Mouse (Mus musculus): ENCODE results near the gene Exph5. TPM values are rescaled to one million over a fixed set of nuclear protein-coding genes. Genes with fewer than 3 reads are reported as not detected.
A peak's percentile ranks its signal among the peaks of the same experiment; 100 is the strongest.

The Exph5 gene
- polyA plus RNA-seq, 1 experiment = 1.8 TPM

DNA sequence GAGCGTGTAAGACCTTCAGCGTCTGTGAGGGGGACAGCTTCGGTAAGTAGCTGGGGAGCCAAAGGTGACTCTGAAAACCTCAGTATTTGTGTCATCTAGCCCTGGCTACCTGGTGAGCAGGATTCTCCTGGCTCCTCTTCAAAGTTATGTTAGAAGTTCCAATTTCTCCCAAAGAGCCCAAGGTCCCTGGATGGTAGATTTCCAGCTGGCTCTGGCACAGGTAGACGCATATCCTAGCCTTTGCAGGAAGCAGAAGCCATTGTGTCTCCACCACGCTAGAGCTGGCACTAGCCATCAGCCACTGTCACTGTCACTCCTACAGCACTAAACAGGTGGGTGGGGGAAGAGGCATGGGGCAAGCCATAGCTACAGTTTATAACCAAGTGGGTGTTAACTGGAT lies 51.7 kb downstream of the Exph5 start:
- no peaks in the 10 kb centered on the region for H3K27me3 ChIP-seq (replicated peaks; ENCODE audit: control insufficient read depth, insufficient read depth, low read length)
- peaks cover 3% of the 10 kb centered on the region; the same call in 1 of the 2 replicates for H3K4me1 ChIP-seq (ENCODE audit: control insufficient read depth, insufficient read depth, low read length)
- TF ChIP-seq CTCF (conservative IDR thresholded peaks at IDR 0.05; ENCODE audit: insufficient read depth, insufficient read length, low read depth, low read length) (no peak), POLR2A (IDR thresholded peaks at IDR 0.05; ENCODE audit: low read depth, low read length) (no peak)
- DNase-seq = no peak
- no peaks in the 10 kb centered on the region for H3K36me3 ChIP-seq (ENCODE audit: control insufficient read depth, insufficient read depth, low read length)
- H3K4me3 ChIP-seq (ENCODE audit: insufficient read depth, low read depth, low read length) = no peak overlapping the region
- H3K27ac ChIP-seq (ENCODE audit: insufficient read depth, low read depth, low read length) = no peak overlapping the region
- 87% methylated on average over 5 of the region's 5 CpGs for WGBS

- no peak overlapping the region for H3K4me3 ChIP-seq (ENCODE audit: insufficient read depth, low read depth, low read length)
- DNase-seq = peak; percentile 49
- H3K36me3 ChIP-seq (ENCODE audit: control insufficient read depth, insufficient read depth, low read length) = no peaks in the 10 kb centered on the region
- peaks cover 3% of the 10 kb centered on the region; the same call in 1 of the 2 replicates for H3K4me1 ChIP-seq (ENCODE audit: control insufficient read depth, insufficient read depth, low read length)
- H3K27me3 ChIP-seq (replicated peaks; ENCODE audit: control insufficient read depth, insufficient read depth, low read length) = no peaks in the 10 kb centered on the region
- peak overlapping the region; percentile 29 for H3K27ac ChIP-seq (ENCODE audit: insufficient read depth, low read depth, low read length)
- no peak for TF ChIP-seq POLR2A (IDR thresholded peaks at IDR 0.05; ENCODE audit: low read depth, low read length)
- no peak for TF ChIP-seq CTCF (conservative IDR thresholded peaks at IDR 0.05; ENCODE audit: insufficient read depth, insufficient read length, low read depth, low read length)
- 36% methylated on average over 14 of the region's 14 CpGs for WGBS
Observed at GRCm38 (mm10) chr9:53356219-53357155, 55.0 kb downstream of the Exph5 start.

- no peak for DNase-seq
- H3K27me3 ChIP-seq (replicated peaks; ENCODE audit: control insufficient read depth, insufficient read depth, low read length) = no peaks in the 10 kb centered on the region
- WGBS = 56% methylated on average over 3 of the region's 3 CpGs
- no peak overlapping the region for H3K27ac ChIP-seq (ENCODE audit: insufficient read depth, low read depth, low read length)
- H3K4me3 ChIP-seq (ENCODE audit: insufficient read depth, low read depth, low read length) = no peak overlapping the region
- TF ChIP-seq CTCF (conservative IDR thresholded peaks at IDR 0.05; ENCODE audit: insufficient read depth, insufficient read length, low read depth, low read length) (no peak), POLR2A (IDR thresholded peaks at IDR 0.05; ENCODE audit: low read depth, low read length) (no peak)
- no peaks in the 10 kb centered on the region; the same call in 1 of the 2 replicates for H3K36me3 ChIP-seq (ENCODE audit: control insufficient read depth, insufficient read depth, low read length)
- no peaks in the 10 kb centered on the region for H3K4me1 ChIP-seq (ENCODE audit: control insufficient read depth, insufficient read depth, low read length)
Observed at GRCm38 (mm10) chr9:53371339-53371738, 69.9 kb downstream of the Exph5 start.

GRCm38 (mm10) chr9:53375907-53376306 lies 74.4 kb downstream of the Exph5 start:
- Histone ChIP-seq H3K4me1 (ENCODE audit: control insufficient read depth, insufficient read depth, low read length) (no peaks in the 10 kb centered on the region), H3K36me3 (ENCODE audit: control insufficient read depth, insufficient read depth, low read length) (no peaks in the 10 kb centered on the region), H3K27me3 (replicated peaks; ENCODE audit: control insufficient read depth, insufficient read depth, low read length) (no peaks in the 10 kb centered on the region), H3K4me3 (ENCODE audit: insufficient read depth, low read depth, low read length) (no peak overlapping the region), H3K27ac (ENCODE audit: insufficient read depth, low read depth, low read length) (no peak overlapping the region)
- WGBS = 73% methylated on average over 4 of the region's 4 CpGs
- TF ChIP-seq POLR2A (IDR thresholded peaks at IDR 0.05; ENCODE audit: low read depth, low read length) = no peak
- no peak for TF ChIP-seq CTCF (conservative IDR thresholded peaks at IDR 0.05; ENCODE audit: insufficient read depth, insufficient read length, low read depth, low read length)
- DNase-seq = no peak

DNA sequence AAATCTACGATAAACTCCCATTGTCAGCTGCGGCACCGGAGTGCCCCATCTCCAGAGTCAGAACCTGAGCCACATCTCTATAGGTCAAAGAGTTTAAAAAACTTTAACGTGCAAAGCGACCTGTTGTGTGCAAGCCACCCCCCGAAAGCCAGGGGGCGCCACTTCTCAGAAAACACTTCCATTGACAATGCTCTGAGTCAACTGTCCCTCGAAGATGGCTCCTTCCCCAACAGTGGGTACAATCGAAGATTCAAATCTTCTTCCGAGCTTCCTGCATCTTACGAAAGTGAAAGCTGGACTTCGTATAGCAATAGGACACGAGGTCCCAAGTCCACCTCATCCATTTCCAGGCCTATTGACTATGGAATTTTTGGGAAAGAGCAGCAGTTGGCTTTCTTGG lies 75.3 kb downstream of the Exph5 start:
- Histone ChIP-seq H3K4me1 (ENCODE audit: control insufficient read depth, insufficient read depth, low read length) (no peaks in the 10 kb centered on the region), H3K27me3 (replicated peaks; ENCODE audit: control insufficient read depth, insufficient read depth, low read length) (no peaks in the 10 kb centered on the region), H3K36me3 (ENCODE audit: control insufficient read depth, insufficient read depth, low read length) (no peaks in the 10 kb centered on the region), H3K27ac (ENCODE audit: insufficient read depth, low read depth, low read length) (no peak overlapping the region), H3K4me3 (ENCODE audit: insufficient read depth, low read depth, low read length) (no peak overlapping the region)
- no peak for TF ChIP-seq POLR2A (IDR thresholded peaks at IDR 0.05; ENCODE audit: low read depth, low read length)
- TF ChIP-seq CTCF (conservative IDR thresholded peaks at IDR 0.05; ENCODE audit: insufficient read depth, insufficient read length, low read depth, low read length) = peak; percentile 48
- 89% methylated on average over 13 of the region's 13 CpGs for WGBS
- no peak for DNase-seq

DNA sequence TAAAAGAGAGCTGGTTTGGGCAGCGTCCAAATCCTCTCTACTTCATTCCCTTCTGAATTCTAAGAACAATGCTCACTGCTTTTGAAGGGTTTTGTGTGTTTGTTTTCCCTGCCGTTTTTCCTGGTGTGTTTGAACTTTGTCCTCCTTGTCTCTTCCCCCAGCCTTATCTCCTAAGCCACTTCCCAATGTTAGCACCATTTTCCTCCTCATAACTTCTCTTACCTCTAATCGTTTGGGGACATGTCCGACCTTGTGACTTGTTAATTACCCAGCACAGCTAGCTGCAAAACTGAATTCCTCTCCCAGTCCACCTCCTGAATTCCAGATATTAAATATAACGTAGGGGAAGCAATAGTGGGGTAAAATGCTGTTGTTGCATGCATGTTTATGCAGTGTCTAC lies 76.1 kb downstream of the Exph5 start:
- H3K27ac ChIP-seq (ENCODE audit: insufficient read depth, low read depth, low read length) = no peak overlapping the region
- H3K4me1 ChIP-seq (ENCODE audit: control insufficient read depth, insufficient read depth, low read length) = no peaks in the 10 kb centered on the region
- no peak overlapping the region for H3K4me3 ChIP-seq (ENCODE audit: insufficient read depth, low read depth, low read length)
- WGBS = 45% methylated on average over 5 of the region's 5 CpGs
- no peaks in the 10 kb centered on the region for H3K27me3 ChIP-seq (replicated peaks; ENCODE audit: control insufficient read depth, insufficient read depth, low read length)
- H3K36me3 ChIP-seq (ENCODE audit: control insufficient read depth, insufficient read depth, low read length) = no peaks in the 10 kb centered on the region
- no peak for DNase-seq
- TF ChIP-seq POLR2A (IDR thresholded peaks at IDR 0.05; ENCODE audit: low read depth, low read length) = no peak
- no peak for TF ChIP-seq CTCF (conservative IDR thresholded peaks at IDR 0.05; ENCODE audit: insufficient read depth, insufficient read length, low read depth, low read length)

DNA sequence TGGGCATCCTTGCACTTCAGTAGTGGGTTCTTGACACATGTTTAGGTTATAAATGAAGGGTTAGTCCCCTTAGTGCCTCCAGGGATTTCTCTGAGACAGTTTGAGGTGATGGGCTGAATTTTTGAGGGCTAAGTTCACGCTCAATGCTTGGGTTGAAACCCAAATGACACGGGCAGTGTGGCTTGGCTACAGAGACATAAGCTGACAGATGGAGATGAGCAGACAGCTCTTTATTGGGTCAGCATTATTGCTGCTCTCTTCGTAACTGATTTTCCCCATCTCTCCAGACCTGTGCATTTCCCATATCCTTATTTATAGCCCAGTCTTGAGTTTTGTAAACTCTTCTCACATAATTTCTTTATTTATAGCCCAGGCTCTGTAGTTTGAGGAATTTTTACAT lies 76.7 kb downstream of the Exph5 start:
- Histone ChIP-seq H3K36me3 (ENCODE audit: control insufficient read depth, insufficient read depth, low read length) (no peaks in the 10 kb centered on the region), H3K4me1 (ENCODE audit: control insufficient read depth, insufficient read depth, low read length) (no peaks in the 10 kb centered on the region), H3K4me3 (ENCODE audit: insufficient read depth, low read depth, low read length) (no peak overlapping the region), H3K27ac (ENCODE audit: insufficient read depth, low read depth, low read length) (no peak overlapping the region), H3K27me3 (replicated peaks; ENCODE audit: control insufficient read depth, insufficient read depth, low read length) (no peaks in the 10 kb centered on the region)
- no peak for DNase-seq
- TF ChIP-seq POLR2A (IDR thresholded peaks at IDR 0.05; ENCODE audit: low read depth, low read length) (no peak), CTCF (conservative IDR thresholded peaks at IDR 0.05; ENCODE audit: insufficient read depth, insufficient read length, low read depth, low read length) (no peak)
- 82% methylated on average over 3 of the region's 3 CpGs for WGBS

All from kidney, adult 2 months (tissue).